Comparison of ENCODE assay signal across 11 mouse cellular contexts in genomic region chr1:136306424-136306823, GRCm38 (mm10). TPM values are rescaled to one million over a fixed set of nuclear protein-coding genes. Genes with fewer than 3 reads are reported as not detected.
A peak's percentile ranks its signal among the peaks of the same experiment; 100 is the strongest.
DNase-seq lines count a peak whose midpoint lies in the region; ATAC-seq and TF ChIP-seq lines count a peak whose summit lies in the region.
"Had no signal": no experiment of that assay in that cellular context is flagged by ENCODE, and none has a peak within 500 bp of the region (broad histone marks: within the 10 kb centered on the region; RNA-seq: fewer than 3 reads in every experiment).

No protein-coding gene starts in this region.

- no peak overlapping the region for H3K9ac ChIP-seq in forebrain, postnatal 0 days
- H3K9ac ChIP-seq in forebrain, embryonic 13.5 days = no peak overlapping the region
- no peak overlapping the region for H3K9ac ChIP-seq in neural tube, embryonic 13.5 days
- H3K9ac ChIP-seq in neural tube, embryonic 15.5 days (replicated peaks) = no peak overlapping the region
- no peak overlapping the region for H3K9ac ChIP-seq in hindbrain, embryonic 12.5 days
- H3K9ac ChIP-seq: heart, embryonic 13.5 days; stomach, embryonic 15.5 days had no signal

- WGBS in forebrain, postnatal 0 days = 79% methylated on average over 3 of the region's 3 CpGs
- WGBS in forebrain, embryonic 13.5 days = 76% methylated on average over 3 of the region's 3 CpGs
- WGBS in neural tube, embryonic 13.5 days = 88% methylated on average over 3 of the region's 3 CpGs
- 85% methylated on average over 3 of the region's 3 CpGs for WGBS in neural tube, embryonic 15.5 days
- 83% methylated on average over 3 of the region's 3 CpGs for WGBS in hindbrain, embryonic 12.5 days

- peak; percentile 67 for TF ChIP-seq CTCF in forebrain, postnatal 0 days (IDR thresholded peaks at IDR 0.05; ENCODE audit: low read depth)

- no peaks in the 10 kb centered on the region for H3K27me3 ChIP-seq in forebrain, postnatal 0 days (ENCODE audit: insufficient read depth, low read length)
- H3K27me3 ChIP-seq in forebrain, embryonic 13.5 days = no peaks in the 10 kb centered on the region
- no peaks in the 10 kb centered on the region for H3K27me3 ChIP-seq in neural tube, embryonic 13.5 days
- H3K27me3 ChIP-seq in neural tube, embryonic 15.5 days (replicated peaks) = no peaks in the 10 kb centered on the region
- H3K27me3 ChIP-seq in hindbrain, embryonic 12.5 days = no peaks in the 10 kb centered on the region
- H3K27me3 ChIP-seq: heart, embryonic 13.5 days; stomach, embryonic 15.5 days had no signal

- H3K27ac ChIP-seq in forebrain, postnatal 0 days (ENCODE audit: low read depth, low read length) = no peak overlapping the region
- no peak overlapping the region for H3K27ac ChIP-seq in forebrain, embryonic 13.5 days
- no peak overlapping the region for H3K27ac ChIP-seq in neural tube, embryonic 13.5 days (replicated peaks)
- H3K27ac ChIP-seq in neural tube, embryonic 15.5 days (replicated peaks) = no peak overlapping the region
- no peak overlapping the region for H3K27ac ChIP-seq in hindbrain, embryonic 12.5 days
- H3K27ac ChIP-seq: heart, embryonic 13.5 days; stomach, embryonic 15.5 days had no signal

- H3K4me3 ChIP-seq in forebrain, postnatal 0 days (ENCODE audit: low read depth, low read length) = no peak overlapping the region
- H3K4me3 ChIP-seq in forebrain, embryonic 13.5 days = no peak overlapping the region
- no peak overlapping the region for H3K4me3 ChIP-seq in neural tube, embryonic 13.5 days
- no peak overlapping the region for H3K4me3 ChIP-seq in neural tube, embryonic 15.5 days (replicated peaks)
- no peak overlapping the region for H3K4me3 ChIP-seq in hindbrain, embryonic 12.5 days
- H3K4me3 ChIP-seq: heart, embryonic 13.5 days; megakaryocyte, embryonic 14.5 days; stomach, embryonic 15.5 days had no signal

- no peaks in the 10 kb centered on the region for H3K9me3 ChIP-seq in forebrain, postnatal 0 days (ENCODE audit: low read length)
- H3K9me3 ChIP-seq in forebrain, embryonic 13.5 days (replicated peaks) = no peaks in the 10 kb centered on the region
- H3K9me3 ChIP-seq in neural tube, embryonic 13.5 days = no peaks in the 10 kb centered on the region
- no peaks in the 10 kb centered on the region for H3K9me3 ChIP-seq in neural tube, embryonic 15.5 days (replicated peaks)
- no peaks in the 10 kb centered on the region for H3K9me3 ChIP-seq in hindbrain, embryonic 12.5 days (replicated peaks)
- H3K9me3 ChIP-seq: heart, embryonic 13.5 days; stomach, embryonic 15.5 days had no signal

- H3K36me3 ChIP-seq in forebrain, postnatal 0 days (ENCODE audit: insufficient read depth) = peaks cover 11% of the 10 kb centered on the region
- H3K36me3 ChIP-seq in forebrain, embryonic 13.5 days (ENCODE audit: poor library complexity, severe bottlenecking) = peaks cover 7% of the 10 kb centered on the region
- peaks cover 12% of the 10 kb centered on the region; the same call in 1 of the 2 replicates for H3K36me3 ChIP-seq in neural tube, embryonic 13.5 days
- H3K36me3 ChIP-seq in neural tube, embryonic 15.5 days = peaks cover 7% of the 10 kb centered on the region; the same call in 1 of the 2 replicates
- peaks cover 11% of the 10 kb centered on the region for H3K36me3 ChIP-seq in hindbrain, embryonic 12.5 days

- DNase-seq in forebrain, postnatal 0 days = peak; percentile 49
- DNase-seq in c-Kit-positive CD71-positive TER-119-negative erythroid progenitor cells, embryonic 14.5 days (ENCODE audit: low read depth) = peak; percentile 41
- DNase-seq in induced T-regulatory cell, adult 2 months (ENCODE audit: low read depth) = peak; percentile 61

- no peak overlapping the region for H3K4me2 ChIP-seq in forebrain, postnatal 0 days (ENCODE audit: low read depth)
- H3K4me2 ChIP-seq in forebrain, embryonic 13.5 days = no peak overlapping the region
- H3K4me2 ChIP-seq in neural tube, embryonic 13.5 days = no peak overlapping the region
- H3K4me2 ChIP-seq in neural tube, embryonic 15.5 days = no peak overlapping the region
- no peak overlapping the region for H3K4me2 ChIP-seq in hindbrain, embryonic 12.5 days (replicated peaks)
- H3K4me2 ChIP-seq: heart, embryonic 13.5 days; stomach, embryonic 15.5 days had no signal

- ATAC-seq in forebrain, postnatal 0 days = peak; percentile 65
- ATAC-seq in forebrain, embryonic 13.5 days = no peak
- ATAC-seq in neural tube, embryonic 13.5 days (ENCODE audit: low read depth) = peak; percentile 19; the same call in 1 of the 2 replicates
- ATAC-seq in neural tube, embryonic 15.5 days (ENCODE audit: low FRiP score) = no peak; the same call in 1 of the 2 replicates
- peak; percentile 86 for ATAC-seq in megakaryocyte progenitor cell, adult 5-6 weeks (replicated peaks; ENCODE audit: poor library complexity)
- ATAC-seq in hindbrain, embryonic 12.5 days (ENCODE audit: low FRiP score) = no peak

- no peaks in the 10 kb centered on the region for H3K4me1 ChIP-seq in forebrain, postnatal 0 days (ENCODE audit: insufficient read depth)
- peaks cover 7% of the 10 kb centered on the region; the same call in 1 of the 2 replicates for H3K4me1 ChIP-seq in forebrain, embryonic 13.5 days
- peaks cover 16% of the 10 kb centered on the region for H3K4me1 ChIP-seq in neural tube, embryonic 13.5 days (replicated peaks)
- 0 out of 2 replicates have a peak, but pooled peaks cover 4% of the 10 kb centered on the region for H3K4me1 ChIP-seq in neural tube, embryonic 15.5 days
- no peaks in the 10 kb centered on the region for H3K4me1 ChIP-seq in hindbrain, embryonic 12.5 days
- H3K4me1 ChIP-seq: megakaryocyte, embryonic 14.5 days; stomach, embryonic 15.5 days had no signal

RNA-seq across cellular contexts. Expression of gene Camsap2, which starts 39.5 kb away (rescaled TPM):
- total RNA-seq in forebrain, postnatal 0 days (2014; rRNA removed) = 120 and 135 TPM in 2 replicates
- polyA plus RNA-seq in forebrain, postnatal 0 days (2015; fragmentation: Nextera tagmentation; extraction: Ambion mirVana) = 16.1 and 20.1 TPM in 2 replicates
- polyA plus RNA-seq in forebrain, embryonic 13.5 days (2015; fragmentation: Nextera tagmentation; extraction: Ambion mirVana) = 22.1 and 23.3 TPM in 2 replicates
- polyA plus RNA-seq in neural tube, embryonic 13.5 days (2015; fragmentation: Nextera tagmentation; extraction: Ambion mirVana) = 27.5 and 30.1 TPM in 2 replicates
- 23.1 and 27.1 TPM in 2 replicates for polyA plus RNA-seq in neural tube, embryonic 15.5 days (2015; fragmentation: Nextera tagmentation; extraction: Ambion mirVana)
- 8.6 and 8.7 TPM in 2 replicates for total RNA-seq in megakaryocyte progenitor cell, adult 5-6 weeks (2015)
- 11.5 and 12.8 TPM in 2 replicates for total RNA-seq in megakaryocyte progenitor cell, adult 5-6 weeks (2017)
- polyA plus RNA-seq in hindbrain, embryonic 12.5 days (2016; fragmentation: Nextera tagmentation; extraction: Ambion mirVana) = 38.2 and 39.7 TPM in 2 replicates

RNA-seq across cellular contexts. Expression of gene Gpr25, which starts 45.8 kb away (rescaled TPM):
- 2.0 and 2.2 TPM in 2 replicates for total RNA-seq in forebrain, postnatal 0 days (2014; rRNA removed)
- polyA plus RNA-seq in forebrain, postnatal 0 days (2015; fragmentation: Nextera tagmentation; extraction: Ambion mirVana) = 2.2 TPM in 2 replicates
- not detected in 2 replicates for polyA plus RNA-seq in forebrain, embryonic 13.5 days (2015; fragmentation: Nextera tagmentation; extraction: Ambion mirVana)
- 0.29 TPM in 2 replicates for polyA plus RNA-seq in neural tube, embryonic 13.5 days (2015; fragmentation: Nextera tagmentation; extraction: Ambion mirVana)
- 1.3 and 1.8 TPM in 2 replicates for polyA plus RNA-seq in neural tube, embryonic 15.5 days (2015; fragmentation: Nextera tagmentation; extraction: Ambion mirVana)
- total RNA-seq in megakaryocyte progenitor cell, adult 5-6 weeks (2015) = not detected in 2 replicates
- not detected in 2 replicates for total RNA-seq in megakaryocyte progenitor cell, adult 5-6 weeks (2017)
- polyA plus RNA-seq in hindbrain, embryonic 12.5 days (2016; fragmentation: Nextera tagmentation; extraction: Ambion mirVana) = not detected in 2 replicates
- polyA plus RNA-seq: heart, embryonic 13.5 days; stomach, embryonic 15.5 days had no signal

Comparison
In these comparisons a context has a peak if more than half of its experiments do, and no peak if none do; other contexts are left out.
1. ATAC-seq: peak in forebrain, postnatal 0 days (single experiment), neural tube, embryonic 13.5 days (single experiment) and megakaryocyte progenitor cell, adult 5-6 weeks (single experiment); none in forebrain, embryonic 13.5 days (single experiment), neural tube, embryonic 15.5 days (single experiment) and hindbrain, embryonic 12.5 days (single experiment).
2. Peak in every context shown above with its lines, with median percentiles within 50 percentile points of each other: DNase-seq.